Mouse (Mus musculus): ENCODE measurements around the gene Msx1.

Gene Msx1

GRCm38 (mm10) chr5:37792154-37792553 lies 32.2 kb downstream of the Msx1 start:
- DNase-seq (ENCODE audit: low read depth): no peak

DNA sequence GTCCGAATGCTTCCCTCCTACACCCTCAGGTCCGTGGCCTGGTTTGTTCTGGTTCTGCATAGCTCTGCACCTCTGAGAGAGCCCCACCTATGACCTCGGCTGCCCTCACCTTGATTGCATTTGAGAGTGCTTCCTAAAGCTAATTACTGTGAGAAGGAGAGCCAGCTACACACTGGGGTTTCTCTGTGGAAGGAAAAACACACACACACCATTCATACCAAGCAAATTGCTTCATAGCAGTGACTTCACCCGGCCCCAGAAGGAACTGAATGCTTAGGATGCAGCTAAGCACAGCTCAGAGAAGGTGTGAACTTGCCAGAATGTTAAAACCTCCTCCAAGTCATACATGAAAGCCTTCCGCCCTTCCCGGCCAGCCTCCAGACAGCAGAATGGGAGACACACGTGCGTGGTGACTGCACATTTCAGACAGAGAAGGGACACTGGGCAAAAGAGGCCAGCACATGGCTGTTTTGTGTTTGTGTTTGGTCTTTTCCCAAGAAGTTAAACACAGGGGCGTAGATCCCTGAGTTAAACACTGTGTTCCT lies 39.5 kb downstream of the Msx1 start:
- no peak for DNase-seq (ENCODE audit: low read depth)

GRCm38 (mm10) chr5:37783306-37783705 lies 41.1 kb downstream of the Msx1 start:
- DNase-seq (ENCODE audit: low read depth): no peak

DNA sequence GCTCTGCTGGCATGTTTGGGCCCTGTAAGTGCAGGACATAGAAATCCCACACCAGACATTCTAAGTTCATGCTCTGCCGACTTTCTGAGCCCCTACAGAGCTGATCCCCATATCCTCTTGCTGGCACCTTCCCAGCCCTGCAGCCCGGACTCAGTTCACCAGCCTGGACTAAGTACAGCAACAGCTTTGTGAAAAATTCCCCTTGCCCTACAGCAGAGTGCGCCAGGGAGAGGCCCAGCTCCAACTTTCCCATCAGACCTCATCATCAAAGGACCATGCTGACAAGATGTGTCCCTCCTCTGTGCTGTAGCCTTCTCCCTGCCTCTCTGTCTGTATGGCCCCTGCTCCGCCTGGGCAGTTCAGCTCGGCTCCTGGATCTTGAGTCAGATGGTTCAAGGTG lies 48.7 kb downstream of the Msx1 start:
- DNase-seq (ENCODE audit: low read depth): no peak

GRCm38 (mm10) chr5:37774011-37774410 lies 50.4 kb downstream of the Msx1 start:
- DNase-seq (ENCODE audit: low read depth): no peak

GRCm38 (mm10) chr5:37770870-37771269 lies 53.5 kb downstream of the Msx1 start:
- no peak for DNase-seq (ENCODE audit: low read depth)
